Mouse (Mus musculus): ENCODE measurements around the gene Btbd2. TPM values are rescaled to one million over a fixed set of nuclear protein-coding genes. Genes with fewer than 3 reads are reported as not detected.
A peak's percentile ranks its signal among the peaks of the same experiment; 100 is the strongest.

Gene Btbd2
- total and polyA plus RNA-seq, 3 experiments, result 43.1 to 81.8 TPM; not detected in 1

- no peak overlapping the region for H3K9ac ChIP-seq (ENCODE audit: control insufficient read depth, low read depth, low read length, poor library complexity, severe bottlenecking)
- H3K27ac ChIP-seq (ENCODE audit: control insufficient read depth, low read depth, low read length), result no peak overlapping the region
- TF ChIP-seq RAD21 (IDR thresholded peaks at IDR 0.05; ENCODE audit: low read depth, low read length), result no peak
- no peak for TF ChIP-seq GATA1 (IDR thresholded peaks at IDR 0.05; ENCODE audit: low read depth, low read length)
- TF ChIP-seq MEF2A (IDR thresholded peaks at IDR 0.05; ENCODE audit: extremely low read depth, insufficient replicate concordance, low read depth, low read length, poor library complexity, severe bottlenecking), result no peak
- no peak for TF ChIP-seq NRF1 (IDR thresholded peaks at IDR 0.05; ENCODE audit: insufficient read depth, low read depth, low read length, poor library complexity, severe bottlenecking)
- TF ChIP-seq ZNF384 (IDR thresholded peaks at IDR 0.05; ENCODE audit: low read depth, low read length), result no peak
- no peak for TF ChIP-seq ZC3H11A (IDR thresholded peaks at IDR 0.05; ENCODE audit: low read depth, low read length)
- no peak for TF ChIP-seq SIN3A (IDR thresholded peaks at IDR 0.05; ENCODE audit: low read length)
- TF ChIP-seq ETS1 (IDR thresholded peaks at IDR 0.05; ENCODE audit: low read depth, low read length), result no peak
- no peak for TF ChIP-seq EP300 (IDR thresholded peaks at IDR 0.05; ENCODE audit: low read depth in 1 of 2, low read length in 2 of 2)
- no peak for TF ChIP-seq RCOR1 (IDR thresholded peaks at IDR 0.05; ENCODE audit: low read depth, low read length)
- TF ChIP-seq USF2 (IDR thresholded peaks at IDR 0.05; ENCODE audit: borderline replicate concordance in 1 of 2, insufficient read depth in 1 of 2, low read depth in 1 of 2, low read length in 2 of 2), result no peak
- TF ChIP-seq MYC (IDR thresholded peaks at IDR 0.05; ENCODE audit: low read depth, low read length), result no peak
- TF ChIP-seq ZKSCAN1 (IDR thresholded peaks at IDR 0.05; ENCODE audit: low read depth, low read length), result no peak
- TF ChIP-seq SMC3 (IDR thresholded peaks at IDR 0.05; ENCODE audit: low read depth, low read length), result no peak
- no peak for TF ChIP-seq MYB (IDR thresholded peaks at IDR 0.05; ENCODE audit: low read depth, low read length)
- TF ChIP-seq KAT2A (conservative IDR thresholded peaks at IDR 0.05; ENCODE audit: low read depth, low read length), result no peak
- no peak overlapping the region for H3K4me3 ChIP-seq (ENCODE audit: control insufficient read depth in 1 of 2, insufficient read depth in 1 of 2, low read depth in 2 of 2, low read length in 2 of 2)
- no peaks in the 10 kb centered on the region for H3K9me3 ChIP-seq (replicated peaks; ENCODE audit: insufficient read depth, low read length)
- H3K36me3 ChIP-seq (ENCODE audit: control insufficient read depth in 1 of 2, insufficient read depth in 2 of 2, low read length in 2 of 2), result peaks cover 2 to 9% of the 10 kb centered on the region in 2 experiments; a peak in 3 of 4 replicates
- H3K27me3 ChIP-seq (ENCODE audit: control insufficient read depth in 1 of 2, insufficient read depth in 2 of 2, low read length in 2 of 2), result no peaks in the 10 kb centered on the region
- peaks cover 35% of the 10 kb centered on the region for H3K79me2 ChIP-seq (ENCODE audit: control insufficient read depth, insufficient read depth, low read length, poor library complexity)
- DNase-seq (ENCODE audit: low read depth, low spot score), result no peak
- peaks cover 0 to 8% of the 10 kb centered on the region in 2 experiments; a peak in 1 of 4 replicates for H3K4me1 ChIP-seq (ENCODE audit: control insufficient read depth in 1 of 2, insufficient read depth in 2 of 2, low read length in 2 of 2)
Measured at GRCm38 (mm10) chr10:80670531-80670930, 13.7 kb upstream of the Btbd2 start.

DNA sequence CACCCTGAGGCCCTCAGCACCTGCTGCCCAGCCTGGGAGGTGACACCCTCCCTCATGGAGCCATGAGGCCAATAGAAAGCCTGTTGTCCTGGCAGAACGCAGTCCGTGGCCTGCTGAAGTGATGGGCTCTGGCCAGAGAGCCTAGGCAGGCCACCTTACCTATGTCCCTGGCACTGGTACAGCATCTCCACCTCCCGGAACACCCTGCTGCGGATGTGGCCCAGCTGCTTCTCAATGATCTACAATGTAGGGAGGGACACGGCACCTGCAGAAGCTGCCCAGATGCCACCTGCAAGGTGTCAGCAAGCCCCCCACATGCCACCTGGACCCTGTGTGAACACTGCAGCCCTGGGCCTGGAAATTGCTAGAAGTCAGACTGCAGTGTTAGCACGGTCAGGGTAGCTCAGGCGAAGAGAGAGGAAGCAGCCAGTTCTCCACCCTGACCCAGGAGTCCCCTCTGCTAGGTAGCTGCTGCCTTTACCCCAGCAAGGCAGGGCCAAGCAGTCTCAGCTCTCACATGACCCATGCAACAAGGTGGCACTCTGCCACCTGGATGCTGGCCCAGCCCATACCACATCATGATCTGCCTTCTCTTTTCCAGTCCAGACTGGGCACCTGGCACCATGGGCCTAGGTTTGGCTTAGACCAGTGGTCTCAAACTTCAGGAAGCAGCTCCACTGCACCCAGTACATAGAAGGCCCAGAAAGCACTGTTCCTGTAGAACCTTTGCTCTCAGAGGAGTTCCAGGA, 13.0 kb upstream of the Btbd2 start:
- Histone ChIP-seq H3K27me3 (ENCODE audit: control insufficient read depth in 1 of 2, insufficient read depth in 2 of 2, low read length in 2 of 2) (no peaks in the 10 kb centered on the region), H3K4me1 (ENCODE audit: control insufficient read depth in 1 of 2, insufficient read depth in 2 of 2, low read length in 2 of 2) (peaks cover 0 to 12% of the 10 kb centered on the region in 2 experiments; a peak in 1 of 4 replicates), H3K27ac (ENCODE audit: control insufficient read depth, low read depth, low read length) (no peak overlapping the region)

More for the DNA sequence above, 13.0 kb upstream of the Btbd2 start:
- peaks cover 2 to 12% of the 10 kb centered on the region in 2 experiments for H3K36me3 ChIP-seq (ENCODE audit: control insufficient read depth in 1 of 2, insufficient read depth in 2 of 2, low read length in 2 of 2)
- no peak overlapping the region for H3K9ac ChIP-seq (ENCODE audit: control insufficient read depth, low read depth, low read length, poor library complexity, severe bottlenecking)
- TF ChIP-seq ZNF384 (IDR thresholded peaks at IDR 0.05; ENCODE audit: low read depth, low read length) (no peak), SIN3A (IDR thresholded peaks at IDR 0.05; ENCODE audit: low read length) (no peak), POLR2AphosphoS5 (IDR thresholded peaks at IDR 0.05; ENCODE audit: borderline replicate concordance, low read depth, low read length) (peak; percentile 49; the same call in 1 of the 2 replicates)
- DNase-seq (ENCODE audit: low read depth, low spot score), result no peak
- no peak overlapping the region for H3K4me3 ChIP-seq (ENCODE audit: control insufficient read depth in 1 of 2, insufficient read depth in 1 of 2, low read depth in 2 of 2, low read length in 2 of 2)
- H3K79me2 ChIP-seq (ENCODE audit: control insufficient read depth, insufficient read depth, low read length, poor library complexity), result peaks cover 29% of the 10 kb centered on the region
- no peaks in the 10 kb centered on the region for H3K9me3 ChIP-seq (replicated peaks; ENCODE audit: insufficient read depth, low read length)
